In genomic region chr11:79533950-79534690, GRCm38 (mm10) we compare ENCODE assay signal across 10 mouse cellular contexts. TPM values are rescaled to one million over a fixed set of nuclear protein-coding genes. Genes with fewer than 3 reads are reported as not detected.
DNase-seq lines count a peak whose midpoint lies in the region; ATAC-seq and TF ChIP-seq lines count a peak whose summit lies in the region.
"Had no signal": no experiment of that assay in that cellular context is flagged by ENCODE, and none has a peak within 500 bp of the region (broad histone marks: within the 10 kb centered on the region; RNA-seq: fewer than 3 reads in every experiment).

No protein-coding gene starts in this region.

- peak overlapping the region; percentile 32; the same call in 1 of the 2 replicates for H3K27ac ChIP-seq in gastrocnemius, adult 2 months
- peak overlapping the region; percentile 73 for H3K27ac ChIP-seq in stomach, embryonic 16.5 days (ENCODE audit: low read length)
- H3K27ac ChIP-seq: macrophage had no signal

- H3K27me3 ChIP-seq in stomach, embryonic 16.5 days (ENCODE audit: control insufficient read depth, insufficient read depth, low read length), result no peaks in the 10 kb centered on the region

- intact Hi-C loops in gastrocnemius, adult 2 months (cut with DNase I), result no loop called here
- intact Hi-C loops in heart, postnatal 10 days (cut with DNase I), result no loop called here

- H3K4me2 ChIP-seq in stomach, embryonic 16.5 days (ENCODE audit: low read depth, low read length), result no peak overlapping the region

- 66% methylated on average over 8 of the region's 8 CpGs for WGBS in stomach, embryonic 16.5 days

- H3K36me3 ChIP-seq in stomach, embryonic 16.5 days (ENCODE audit: control insufficient read depth, insufficient read depth, low read length), result no peaks in the 10 kb centered on the region

- peak; percentile 58 for DNase-seq in gastrocnemius, adult 2 months
- no peak for DNase-seq in gastrocnemius, adult 8-10 months (ENCODE audit: low spot score in 2 of 2)
- peak; percentile 53 for DNase-seq in testis, postnatal 10 days (ENCODE audit: low spot score)
- DNase-seq in testis, postnatal 14 days (ENCODE audit: low spot score), result no peak
- DNase-seq in heart, postnatal 10 days, result peak; percentile 81 to 82
- DNase-seq in thymus, adult 18-20 months, result no peak

- no peak overlapping the region for H3K9ac ChIP-seq in stomach, embryonic 16.5 days (ENCODE audit: low read length)

- H3K4me3 ChIP-seq in gastrocnemius, adult 2 months, result no peak overlapping the region
- H3K4me3 ChIP-seq in stomach, embryonic 16.5 days (replicated peaks; ENCODE audit: low read length), result no peak overlapping the region
- H3K4me3 ChIP-seq: erythroblast, embryonic 14.5 days had no signal

- peak; percentile 72; the same call in 1 of the 2 replicates for ATAC-seq in stomach, embryonic 16.5 days (ENCODE audit: insufficient read depth, low FRiP score)
- ATAC-seq in monocyte, adult 5-6 weeks (replicated peaks; ENCODE audit: insufficient number of reproducible peaks, low FRiP score, low TSS enrichment, poor library complexity, severe bottlenecking), result no peak

- no peak for TF ChIP-seq CTCF in gastrocnemius, adult 2 months (IDR thresholded peaks at IDR 0.05)

- no peaks in the 10 kb centered on the region for H3K9me3 ChIP-seq in stomach, embryonic 16.5 days (replicated peaks; ENCODE audit: control insufficient read depth, low read length)

- peaks cover 8% of the 10 kb centered on the region; the same call in 1 of the 2 replicates for H3K4me1 ChIP-seq in stomach, embryonic 16.5 days (ENCODE audit: control insufficient read depth, insufficient read depth, low read length)

RNA-seq across cellular contexts. Expression of gene Evi2a, which starts 3.7 kb away (rescaled TPM):
- 1 to 10 TPM; 3.9 to 4.0 TPM for total RNA-seq in gastrocnemius, adult 2 months (2021)
- 1 to 10 TPM; 1.8 to 6.6 (median 5.6) TPM for total RNA-seq in gastrocnemius, adult 8-10 months (2022)
- total RNA-seq in heart, postnatal 10 days (2021), result 1 to 10 TPM in 1 of 2 experiments, under 1 TPM in 1; 0.81 to 2.0 TPM
- polyA plus RNA-seq in stomach, embryonic 16.5 days (2015; fragmentation: Nextera tagmentation; extraction: Ambion mirVana), result 4.2 and 5.0 TPM in 2 replicates
- 136 to 257 TPM (median 204 TPM) in 3 replicates for total RNA-seq in monocyte, adult 5-6 weeks (2017)

RNA-seq across cellular contexts. Expression of gene Evi2, which starts 3.7 kb away (rescaled TPM):
- total RNA-seq in gastrocnemius, adult 2 months (2021), result not detected
- total RNA-seq in gastrocnemius, adult 8-10 months (2022), result under 1 TPM in 1 of 4 experiments, not detected in 3; 0.19 TPM
- total RNA-seq in heart, postnatal 10 days (2021), result under 1 TPM; 0.10 TPM
- polyA plus RNA-seq in stomach, embryonic 16.5 days (2015; fragmentation: Nextera tagmentation; extraction: Ambion mirVana), result 0.60 and 0.89 TPM in 2 replicates
- 5.3 to 20.4 TPM (median 14.3 TPM) in 3 replicates for total RNA-seq in monocyte, adult 5-6 weeks (2017)

RNA-seq across cellular contexts. Expression of gene Evi2b, which starts 10.6 kb away (rescaled TPM):
- total RNA-seq in gastrocnemius, adult 2 months (2021), result under 1 TPM; 0.45 to 0.46 TPM
- total RNA-seq in gastrocnemius, adult 8-10 months (2022), result under 1 TPM in 3 of 4 experiments, not detected in 1; 0.27 to 0.45 (median 0.39) TPM
- 1 to 10 TPM in 1 of 2 experiments, under 1 TPM in 1; 0.77 to 1.2 TPM for total RNA-seq in heart, postnatal 10 days (2021)
- polyA plus RNA-seq in stomach, embryonic 16.5 days (2015; fragmentation: Nextera tagmentation; extraction: Ambion mirVana), result 1.7 and 1.8 TPM in 2 replicates
- 87.8 to 115 TPM (median 89.0 TPM) in 3 replicates for total RNA-seq in monocyte, adult 5-6 weeks (2017)
- polyA plus RNA-seq: erythroblast, embryonic 14.5 days had no signal

RNA-seq across cellular contexts. Expression of gene Omg, which starts 30.2 kb away (rescaled TPM):
- not detected for total RNA-seq in gastrocnemius, adult 2 months (2021)
- not detected for total RNA-seq in gastrocnemius, adult 8-10 months (2022)
- not detected for total RNA-seq in heart, postnatal 10 days (2021)
- polyA plus RNA-seq in stomach, embryonic 16.5 days (2015; fragmentation: Nextera tagmentation; extraction: Ambion mirVana), result 0.12 and 0.28 TPM in 2 replicates
- total RNA-seq in monocyte, adult 5-6 weeks (2017), result 0.68 to 0.96 TPM (median 0.86 TPM) in 3 replicates
- polyA plus RNA-seq: erythroblast, embryonic 14.5 days had no signal

RNA-seq across cellular contexts. Expression of gene Rab11fip4, which starts 56.9 kb away (rescaled TPM):
- under 1 TPM; 0.20 to 0.67 TPM for total RNA-seq in gastrocnemius, adult 2 months (2021)
- total RNA-seq in gastrocnemius, adult 8-10 months (2022), result under 1 TPM; 0.10 to 0.81 (median 0.28) TPM
- total RNA-seq in heart, postnatal 10 days (2021), result under 1 TPM; 0.07 to 0.38 TPM
- polyA plus RNA-seq in stomach, embryonic 16.5 days (2015; fragmentation: Nextera tagmentation; extraction: Ambion mirVana), result 2.0 and 2.2 TPM in 2 replicates
- 18.7 to 29.0 TPM (median 19.5 TPM) in 3 replicates for total RNA-seq in monocyte, adult 5-6 weeks (2017)
- polyA plus RNA-seq: erythroblast, embryonic 14.5 days had no signal

Comparison
In these comparisons a context has a peak if more than half of its experiments do, and no peak if none do; other contexts are left out.
1. DNase-seq: peak in gastrocnemius, adult 2 months (single experiment), testis, postnatal 10 days (single experiment) and heart, postnatal 10 days (2 of 2); none in gastrocnemius, adult 8-10 months (0 of 2), testis, postnatal 14 days (single experiment) and thymus, adult 18-20 months (0 of 2).
2. RNA of gene Evi2a, which starts 3.7 kb away (total RNA-seq): 136 to 257 TPM in monocyte, adult 5-6 weeks; 1.8 to 6.6 TPM in gastrocnemius, adult 8-10 months, 3.9 to 4.0 TPM in gastrocnemius, adult 2 months and 0.81 to 2.0 TPM in heart, postnatal 10 days; every median in the first group is over 10 times any median in the second.
3. RNA of gene Evi2b, which starts 10.6 kb away (total RNA-seq): 87.8 to 115 TPM in monocyte, adult 5-6 weeks; 0.77 to 1.2 TPM in heart, postnatal 10 days, 0.45 to 0.46 TPM in gastrocnemius, adult 2 months and 0.27 to 0.45 TPM in gastrocnemius, adult 8-10 months; every median in the first group is over 10 times any median in the second.